In genomic region chr12:76369978-76370830, GRCm38 (mm10) we compare ENCODE assay signal across 8 mouse cellular contexts. TPM values are rescaled to one million over a fixed set of nuclear protein-coding genes. Genes with fewer than 3 reads are reported as not detected.
A peak's percentile ranks its signal among the peaks of the same experiment; 100 is the strongest.
DNase-seq lines count a peak whose midpoint lies in the region; ATAC-seq and TF ChIP-seq lines count a peak whose summit lies in the region.

TSS of gene Zbtb1 (plus strand) at chr12:76370266.

- TF ChIP-seq EP300 in heart, postnatal 0 days (IDR thresholded peaks at IDR 0.05; ENCODE audit: low read depth), result peak; percentile 18; the same call in 1 of the 2 replicates

- H3K4me3 ChIP-seq in forebrain, embryonic 12.5 days (replicated peaks), result peak within 1 kb of the TSS; percentile 72
- peak within 1 kb of the TSS; percentile 66 for H3K4me3 ChIP-seq in heart, postnatal 0 days (ENCODE audit: low read depth, low read length)
- H3K4me3 ChIP-seq in neural tube, embryonic 14.5 days (ENCODE audit: low read depth, low read length), result peak within 1 kb of the TSS; percentile 90

- no peaks in the 10 kb centered on the region for H3K9me3 ChIP-seq in forebrain, embryonic 12.5 days
- H3K9me3 ChIP-seq in heart, postnatal 0 days (replicated peaks; ENCODE audit: control insufficient read depth, low read length), result no peaks in the 10 kb centered on the region
- no peaks in the 10 kb centered on the region for H3K9me3 ChIP-seq in neural tube, embryonic 14.5 days (ENCODE audit: control insufficient read depth, low read length)

- TF ChIP-seq CTCF in heart, postnatal 0 days (IDR thresholded peaks at IDR 0.05; ENCODE audit: low read depth), result no peak; the same call in 1 of the 2 replicates

- DNase-seq in CD8-positive naive resting alpha-beta T cell, adult 2 months (ENCODE audit: low read depth in 2 of 2, low spot score in 2 of 2), result peak; percentile 73 to 77
- DNase-seq in c-Kit-positive CD71-positive TER-119-negative erythroid progenitor cells, embryonic 14.5 days (ENCODE audit: low read depth), result peak; percentile 52
- peak; percentile 73 for DNase-seq in heart, postnatal 0 days (ENCODE audit: low spot score)
- peak; percentile 83 to 91 for DNase-seq in kidney, postnatal 4 days
- DNase-seq in lung, adult 18-20 months, result peak; percentile 83 to 86
- peak; percentile 84 for DNase-seq in testis, postnatal 10 days (ENCODE audit: low spot score)

- H3K9ac ChIP-seq in forebrain, embryonic 12.5 days, result peak within 1 kb of the TSS; percentile 96
- peak within 1 kb of the TSS; percentile 82 for H3K9ac ChIP-seq in heart, postnatal 0 days (replicated peaks; ENCODE audit: low read depth, low read length)
- peak within 1 kb of the TSS; percentile 97 for H3K9ac ChIP-seq in neural tube, embryonic 14.5 days (replicated peaks; ENCODE audit: low read depth, low read length)

- peak; percentile 73 for ATAC-seq in forebrain, embryonic 12.5 days (ENCODE audit: low FRiP score)
- peak; percentile 64 for ATAC-seq in heart, postnatal 0 days (ENCODE audit: insufficient read depth, low read depth)
- peak; percentile 60 for ATAC-seq in neural tube, embryonic 14.5 days (ENCODE audit: low read depth)

- H3K4me2 ChIP-seq in forebrain, embryonic 12.5 days, result peak within 1 kb of the TSS; percentile 84
- peak within 1 kb of the TSS; percentile 81 for H3K4me2 ChIP-seq in heart, postnatal 0 days (ENCODE audit: low read depth, low read length)
- H3K4me2 ChIP-seq in neural tube, embryonic 14.5 days (ENCODE audit: low read depth, low read length), result peak within 1 kb of the TSS; percentile 76

- no peaks in the 10 kb centered on the region for H3K36me3 ChIP-seq in forebrain, embryonic 12.5 days (replicated peaks)
- no peaks in the 10 kb centered on the region for H3K36me3 ChIP-seq in heart, postnatal 0 days (replicated peaks; ENCODE audit: control insufficient read depth, insufficient read depth, low read length)
- H3K36me3 ChIP-seq in neural tube, embryonic 14.5 days (ENCODE audit: control insufficient read depth, insufficient read depth, low read length), result no peaks in the 10 kb centered on the region

- H3K4me1 ChIP-seq in forebrain, embryonic 12.5 days, result peaks cover 38% of the 10 kb centered on the region
- H3K4me1 ChIP-seq in heart, postnatal 0 days (ENCODE audit: control insufficient read depth, insufficient read depth), result peaks cover 29% of the 10 kb centered on the region
- peaks cover 29% of the 10 kb centered on the region for H3K4me1 ChIP-seq in neural tube, embryonic 14.5 days (ENCODE audit: control insufficient read depth, insufficient read depth, low read length)

- H3K27ac ChIP-seq in forebrain, embryonic 12.5 days, result peak within 1 kb of the TSS; percentile 99
- peak within 1 kb of the TSS; percentile 94 for H3K27ac ChIP-seq in heart, postnatal 0 days (ENCODE audit: low read depth)
- peak within 1 kb of the TSS; percentile 98 for H3K27ac ChIP-seq in neural tube, embryonic 14.5 days (ENCODE audit: low read depth, low read length)

- WGBS in forebrain, embryonic 12.5 days, result under 1% methylated on average over 82 of the region's 99 CpGs
- WGBS in heart, postnatal 0 days, result under 1% methylated on average over 67 of the region's 99 CpGs
- WGBS in neural tube, embryonic 14.5 days, result 0% methylated on average over 78 of the region's 99 CpGs

- no peaks in the 10 kb centered on the region for H3K27me3 ChIP-seq in forebrain, embryonic 12.5 days
- H3K27me3 ChIP-seq in heart, postnatal 0 days (ENCODE audit: control insufficient read depth, insufficient read depth, low read length), result no peaks in the 10 kb centered on the region
- no peaks in the 10 kb centered on the region for H3K27me3 ChIP-seq in neural tube, embryonic 14.5 days (ENCODE audit: control insufficient read depth, insufficient read depth, low read length)

RNA-seq across cellular contexts. Expression of gene Zbtb1, which starts in this region (rescaled TPM):
- polyA plus RNA-seq in forebrain, embryonic 12.5 days (2016; fragmentation: Nextera tagmentation; extraction: Ambion mirVana), result 8.2 and 8.5 TPM in 2 replicates
- total RNA-seq in heart, postnatal 0 days (2014; rRNA removed; ENCODE audit: low replicate concordance), result 2.8 and 5.0 TPM in 2 replicates
- polyA plus RNA-seq in heart, postnatal 0 days (2015; fragmentation: Nextera tagmentation; extraction: Ambion mirVana), result 4.4 and 4.6 TPM in 2 replicates
- 3.5 and 5.1 TPM in 2 replicates for polyA plus RNA-seq in neural tube, embryonic 14.5 days (2014; fragmentation: Nextera tagmentation; extraction: Ambion mirVana)

Comparison
In these comparisons a context has a peak if more than half of its experiments do, and no peak if none do; other contexts are left out.
1. Peak in every context shown above with its lines: DNase-seq, ATAC-seq, H3K4me3 ChIP-seq and H3K27ac ChIP-seq.